Mouse (Mus musculus): Measurements from ENCODE around the gene Adcy5.

The Adcy5 gene

DNA sequence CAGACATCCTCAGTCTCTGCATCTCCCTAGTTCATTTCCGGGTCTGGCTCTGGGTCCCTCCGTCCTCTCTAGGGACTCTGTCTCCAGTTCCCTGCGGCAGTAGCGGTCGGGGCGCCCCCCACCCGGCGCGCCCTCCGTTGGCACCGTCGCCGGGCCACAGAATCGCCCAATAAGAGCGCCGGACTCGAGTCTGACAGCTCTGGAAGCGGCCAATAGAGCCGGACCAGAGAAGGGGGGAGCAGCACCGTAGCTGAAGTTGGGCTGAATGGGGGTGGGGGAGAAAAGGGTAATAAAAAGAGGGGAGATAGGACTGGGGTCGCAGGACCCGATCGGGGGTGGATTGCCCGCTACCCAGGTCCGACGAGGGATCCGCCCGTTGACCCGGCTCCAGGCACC lies 434 bp upstream of the Adcy5 start:
- in situ Hi-C loops (cut with MboI; ENCODE audit: low pct_unique_long_range_greater_than_20kb in 1 of 2, low sequenced_read_pairs in 2 of 2, unreplicated experiment in 1 of 2) = no loop called here

GRCm38 (mm10) chr16:35155391-35156305 lies 971 bp downstream of the Adcy5 start:
- in situ Hi-C loops (cut with MboI; ENCODE audit: low pct_unique_long_range_greater_than_20kb in 1 of 2, low sequenced_read_pairs in 2 of 2, unreplicated experiment in 1 of 2) = no loop called here

DNA sequence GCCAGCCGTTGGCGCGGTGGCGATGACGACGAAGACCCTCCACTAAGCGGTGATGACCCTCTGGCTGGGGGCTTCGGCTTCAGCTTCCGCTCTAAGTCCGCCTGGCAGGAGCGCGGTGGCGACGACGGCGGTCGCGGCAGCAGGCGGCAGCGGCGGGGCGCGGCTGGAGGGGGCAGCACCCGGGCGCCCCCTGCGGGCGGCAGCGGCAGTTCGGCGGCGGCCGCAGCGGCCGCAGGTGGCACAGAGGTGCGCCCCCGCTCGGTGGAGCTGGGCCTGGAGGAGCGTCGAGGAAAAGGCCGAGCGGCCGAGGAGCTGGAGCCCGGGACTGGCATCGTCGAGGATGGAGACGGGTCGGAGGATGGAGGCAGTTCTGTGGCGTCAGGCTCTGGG lies 1.6 kb downstream of the Adcy5 start:
- in situ Hi-C loops (cut with MboI; ENCODE audit: low pct_unique_long_range_greater_than_20kb in 1 of 2, low sequenced_read_pairs in 2 of 2, unreplicated experiment in 1 of 2) = no loop called here

DNA sequence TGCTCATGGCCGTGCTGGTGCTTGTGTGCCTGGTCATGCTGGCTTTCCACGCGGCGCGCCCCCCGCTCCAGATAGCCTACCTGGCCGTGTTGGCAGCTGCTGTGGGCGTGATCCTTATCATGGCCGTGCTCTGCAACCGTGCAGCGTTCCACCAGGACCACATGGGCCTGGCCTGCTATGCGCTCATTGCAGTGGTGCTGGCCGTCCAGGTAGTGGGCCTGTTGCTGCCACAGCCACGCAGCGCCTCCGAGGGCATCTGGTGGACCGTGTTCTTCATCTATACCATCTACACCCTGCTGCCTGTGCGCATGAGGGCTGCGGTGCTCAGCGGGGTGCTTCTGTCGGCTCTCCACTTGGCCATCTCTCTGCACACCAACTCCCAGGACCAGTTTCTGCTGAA lies 2.2 kb downstream of the Adcy5 start:
- in situ Hi-C loops (cut with MboI; ENCODE audit: low pct_unique_long_range_greater_than_20kb in 1 of 2, low sequenced_read_pairs in 2 of 2, unreplicated experiment in 1 of 2) = no loop called here

GRCm38 (mm10) chr16:35159532-35159931 lies 4.9 kb downstream of the Adcy5 start:
- in situ Hi-C loops (cut with MboI; ENCODE audit: low pct_unique_long_range_greater_than_20kb in 1 of 2, low sequenced_read_pairs in 2 of 2, unreplicated experiment in 1 of 2) = no loop called here

- in situ Hi-C loops (cut with MboI; ENCODE audit: low pct_unique_long_range_greater_than_20kb in 1 of 2, low sequenced_read_pairs in 2 of 2, unreplicated experiment in 1 of 2) = no loop called here
Measured at GRCm38 (mm10) chr16:35159991-35160390, 5.3 kb downstream of the Adcy5 start.

DNA sequence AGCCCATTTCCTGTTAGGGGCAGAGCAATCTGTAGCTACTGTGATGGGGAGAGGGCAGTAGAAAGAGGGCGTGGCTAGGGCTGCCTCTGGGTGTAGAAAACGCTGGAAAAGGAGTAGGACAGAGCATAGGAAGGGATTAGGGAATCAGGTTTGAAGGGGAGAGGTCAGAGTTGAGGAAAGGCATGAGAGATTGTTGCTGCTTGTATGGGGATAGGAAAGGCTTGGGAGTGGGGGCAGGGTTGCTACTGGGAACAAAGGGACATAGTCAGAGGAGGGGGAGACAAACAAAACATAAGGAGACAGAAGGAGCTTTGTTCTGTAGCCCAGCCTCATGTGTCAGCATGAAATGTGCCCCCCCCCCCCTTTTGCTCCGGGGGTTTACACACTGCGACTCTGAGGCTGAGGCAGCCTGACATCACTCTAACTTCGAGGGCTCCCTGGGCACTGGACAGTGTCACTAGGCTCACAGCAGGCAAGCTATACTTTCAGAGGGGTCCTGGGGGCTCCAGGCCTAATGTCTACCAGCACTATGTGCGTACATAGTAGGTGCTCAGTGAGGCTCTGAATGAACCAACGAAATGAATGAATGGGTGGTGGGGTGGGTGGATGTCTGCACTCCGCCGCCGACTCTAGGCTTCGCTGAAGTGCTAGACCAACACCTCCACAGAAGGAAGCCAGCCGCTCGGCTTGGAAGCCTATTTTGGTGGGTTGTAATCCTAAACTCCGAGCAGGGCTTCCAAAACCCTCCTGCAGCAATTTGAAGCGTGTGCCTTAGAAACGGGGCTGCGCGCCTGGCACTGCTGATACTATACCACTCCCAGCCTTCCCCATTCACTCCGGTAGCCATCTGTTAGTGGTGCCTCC lies 9.9 kb downstream of the Adcy5 start:
- in situ Hi-C loops (cut with MboI; ENCODE audit: low pct_unique_long_range_greater_than_20kb in 1 of 2, low sequenced_read_pairs in 2 of 2, unreplicated experiment in 1 of 2) = no loop called here

GRCm38 (mm10) chr16:35165361-35165760 lies 10.7 kb downstream of the Adcy5 start:
- in situ Hi-C loops (cut with MboI; ENCODE audit: low pct_unique_long_range_greater_than_20kb in 1 of 2, low sequenced_read_pairs in 2 of 2, unreplicated experiment in 1 of 2) = no loop called here

GRCm38 (mm10) chr16:35165788-35166187 lies 11.1 kb downstream of the Adcy5 start:
- in situ Hi-C loops (cut with MboI; ENCODE audit: low pct_unique_long_range_greater_than_20kb in 1 of 2, low sequenced_read_pairs in 2 of 2, unreplicated experiment in 1 of 2) = no loop called here

GRCm38 (mm10) chr16:35169431-35169830 lies 14.8 kb downstream of the Adcy5 start:
- in situ Hi-C loops (cut with MboI; ENCODE audit: low pct_unique_long_range_greater_than_20kb in 1 of 2, low sequenced_read_pairs in 2 of 2, unreplicated experiment in 1 of 2) = no loop called here

DNA sequence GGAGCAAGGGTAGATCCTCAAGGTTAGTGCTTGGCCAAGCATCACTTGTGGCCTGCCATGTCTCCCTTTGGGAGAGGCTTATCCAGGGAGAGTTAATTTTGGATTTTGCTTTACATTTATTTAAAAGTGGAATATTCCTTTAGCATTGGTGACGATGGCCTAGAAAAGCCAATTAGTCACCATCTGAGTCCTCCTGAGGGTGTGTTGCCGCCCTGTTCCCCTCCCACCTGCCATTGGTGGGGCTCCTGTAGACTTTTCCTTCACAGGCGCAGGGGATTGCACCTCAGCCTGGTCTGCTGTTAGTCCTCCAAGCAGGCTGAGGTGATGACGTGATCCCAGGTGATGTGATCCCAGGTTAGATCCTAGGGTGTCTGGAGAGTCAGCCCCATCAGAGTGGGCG lies 17.5 kb downstream of the Adcy5 start:
- in situ Hi-C loops (cut with MboI; ENCODE audit: low pct_unique_long_range_greater_than_20kb in 1 of 2, low sequenced_read_pairs in 2 of 2, unreplicated experiment in 1 of 2) = no loop called here

DNA sequence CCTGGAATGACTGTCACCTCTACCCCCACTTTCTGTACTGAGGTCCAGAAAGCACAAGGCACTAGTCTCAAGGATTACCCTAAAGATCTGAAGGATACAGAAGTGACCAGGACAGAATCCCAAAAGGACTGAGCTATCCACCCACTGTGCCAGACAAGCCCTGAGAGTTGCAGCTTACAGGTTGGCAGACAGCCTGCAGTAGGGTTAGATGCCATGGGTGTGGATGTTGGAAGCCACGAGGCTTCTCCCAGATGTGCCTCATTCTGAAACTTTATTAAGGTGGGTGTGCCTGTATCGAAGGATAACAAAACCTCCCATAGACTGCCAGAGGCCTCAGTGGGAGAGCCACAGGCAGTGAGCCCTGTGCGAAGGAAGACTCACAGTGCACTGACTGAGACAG lies 23.8 kb downstream of the Adcy5 start:
- in situ Hi-C loops (cut with MboI; ENCODE audit: low pct_unique_long_range_greater_than_20kb in 1 of 2, low sequenced_read_pairs in 2 of 2, unreplicated experiment in 1 of 2) = no loop called here

DNA sequence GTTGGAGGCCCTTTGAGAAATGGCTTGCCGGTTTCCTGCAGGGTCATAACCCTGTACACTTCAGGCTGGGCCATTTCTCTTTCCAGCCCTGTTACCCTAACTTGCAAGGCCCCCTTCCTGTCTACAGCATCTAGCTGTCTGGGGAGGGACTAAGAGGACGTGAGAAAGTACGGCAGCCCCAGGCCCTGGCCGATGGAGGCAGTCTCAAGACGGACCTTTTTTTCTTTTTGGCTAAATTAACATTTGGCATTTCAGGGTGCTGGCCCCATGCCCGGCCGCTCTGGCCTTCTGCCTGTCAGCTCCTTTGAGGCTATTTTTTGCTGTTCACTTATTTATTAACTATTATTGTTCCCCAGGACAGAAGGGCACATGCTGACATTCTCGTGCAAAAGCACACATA lies 24.4 kb downstream of the Adcy5 start:
- in situ Hi-C loops (cut with MboI; ENCODE audit: low pct_unique_long_range_greater_than_20kb in 1 of 2, low sequenced_read_pairs in 2 of 2, unreplicated experiment in 1 of 2) = no loop called here

DNA sequence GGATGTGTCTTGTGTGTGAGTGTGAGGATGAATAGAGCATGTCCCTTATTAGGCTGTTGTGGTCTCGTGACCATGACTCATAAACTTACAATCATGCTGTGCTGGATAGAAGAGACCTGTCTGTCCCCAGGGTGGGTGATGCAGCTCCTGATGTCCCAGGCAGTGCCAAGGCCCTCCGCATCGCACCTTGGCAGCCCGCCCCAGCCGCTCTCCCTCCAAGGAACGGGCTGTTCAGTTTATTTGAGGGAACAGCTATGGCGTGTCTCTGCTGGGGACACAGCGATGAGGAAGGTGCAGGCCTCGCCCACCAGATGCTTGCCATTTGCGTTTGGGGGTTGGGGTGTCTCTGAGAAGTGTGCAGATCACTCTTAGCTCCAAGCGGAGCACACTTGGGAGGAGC lies 28.5 kb downstream of the Adcy5 start:
- in situ Hi-C loops (cut with MboI; ENCODE audit: low pct_unique_long_range_greater_than_20kb in 1 of 2, low sequenced_read_pairs in 2 of 2, unreplicated experiment in 1 of 2) = no loop called here

- in situ Hi-C loops (cut with MboI; ENCODE audit: low pct_unique_long_range_greater_than_20kb in 1 of 2, low sequenced_read_pairs in 2 of 2, unreplicated experiment in 1 of 2) = no loop called here
Measured at GRCm38 (mm10) chr16:35188111-35188510, 33.4 kb downstream of the Adcy5 start.

DNA sequence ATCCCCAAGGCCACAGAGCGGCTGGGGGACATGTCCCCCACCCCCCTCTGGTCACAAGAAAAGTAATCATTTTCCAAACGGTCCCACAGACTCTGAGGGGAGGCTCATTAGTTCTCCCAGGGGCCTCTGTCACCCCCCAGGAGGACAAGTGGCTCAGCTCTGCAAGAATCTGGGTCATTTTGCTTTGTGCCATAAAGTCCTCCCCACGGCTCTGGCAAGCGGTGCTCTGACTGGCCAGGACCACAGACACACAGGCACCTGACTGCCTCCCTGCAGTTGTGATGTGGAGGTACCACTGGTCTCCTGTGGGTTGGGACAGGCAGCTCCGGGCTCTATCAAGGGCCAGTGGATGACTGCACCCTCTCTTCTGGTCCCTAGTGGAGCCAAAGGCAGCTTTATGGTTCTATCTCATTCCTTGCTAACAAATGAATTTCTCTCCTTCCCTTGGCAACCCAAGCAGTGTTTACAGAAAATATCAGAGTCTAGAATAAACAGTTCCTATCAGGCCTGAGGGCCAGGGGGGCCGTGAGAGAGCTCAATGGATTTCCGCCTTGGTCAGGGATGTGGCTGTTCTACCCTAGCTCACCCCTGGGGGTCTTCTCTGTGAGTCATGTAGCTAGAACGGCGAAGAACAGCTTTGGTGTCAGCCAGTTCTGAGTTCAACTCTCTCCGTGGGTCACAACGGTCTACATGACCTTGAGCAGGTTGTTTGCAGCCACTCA lies 34.9 kb downstream of the Adcy5 start:
- in situ Hi-C loops (cut with MboI; ENCODE audit: low pct_unique_long_range_greater_than_20kb in 1 of 2, low sequenced_read_pairs in 2 of 2, unreplicated experiment in 1 of 2) = no loop called here

DNA sequence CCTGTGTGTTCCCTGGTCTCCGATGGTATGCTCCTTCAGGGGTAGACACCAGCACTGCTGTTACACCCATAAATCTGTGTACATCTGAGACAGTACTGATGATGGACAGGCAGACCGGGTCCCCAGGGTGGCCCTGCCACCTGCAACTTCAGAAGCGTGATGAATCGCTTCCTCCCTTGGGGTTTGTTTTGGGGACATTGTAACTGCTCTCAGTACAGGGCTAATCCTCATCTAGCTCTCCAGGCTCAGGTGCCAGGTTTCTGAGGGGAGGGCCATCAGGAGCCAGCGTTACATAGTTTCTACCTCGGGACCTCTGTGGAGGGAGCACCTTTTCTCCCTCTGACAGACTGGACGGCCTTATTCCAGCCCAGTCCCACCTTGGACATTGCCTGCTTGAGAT lies 36.1 kb downstream of the Adcy5 start:
- in situ Hi-C loops (cut with MboI; ENCODE audit: low pct_unique_long_range_greater_than_20kb in 1 of 2, low sequenced_read_pairs in 2 of 2, unreplicated experiment in 1 of 2) = no loop called here

- in situ Hi-C loops (cut with MboI; ENCODE audit: low pct_unique_long_range_greater_than_20kb in 1 of 2, low sequenced_read_pairs in 2 of 2, unreplicated experiment in 1 of 2) = no loop called here
Measured at GRCm38 (mm10) chr16:35191271-35191670, 36.6 kb downstream of the Adcy5 start.

- in situ Hi-C loops (cut with MboI; ENCODE audit: low pct_unique_long_range_greater_than_20kb in 1 of 2, low sequenced_read_pairs in 2 of 2, unreplicated experiment in 1 of 2) = no loop called here
Measured at GRCm38 (mm10) chr16:35192471-35192870, 37.8 kb downstream of the Adcy5 start.

Data from mouse embryonic stem cell (cell line).